Mouse (Mus musculus): Measurements from ENCODE around the gene Rnh1.

GRCm38 (mm10) chr7:141210606-141211131 lies 38.0 kb upstream of the Rnh1 start:
- TF ChIP-seq CTCF (IDR thresholded peaks at IDR 0.05; ENCODE audit: low read depth) (no peak), EP300 (IDR thresholded peaks at IDR 0.05; ENCODE audit: low read depth) (no peak)
